Mouse (Mus musculus): ENCODE results near the gene Med13l. TPM values are rescaled to one million over a fixed set of nuclear protein-coding genes. Genes with fewer than 3 reads are reported as not detected.
"Not testable (repeated sequence)": the region's sequence is repeated elsewhere in the genome, so short reads cannot be mapped to it uniquely, and the experiment has no call there.

Med13l gene
- polyA plus RNA-seq, 1 experiment, result 9.5 TPM

GRCm38 (mm10) chr5:118646897-118647296, 86.4 kb downstream of the Med13l start:
- 28% methylated on average over 5 of the region's 5 CpGs for WGBS
- DNase-seq (ENCODE audit: low read depth, low spot score), result no peak

DNA sequence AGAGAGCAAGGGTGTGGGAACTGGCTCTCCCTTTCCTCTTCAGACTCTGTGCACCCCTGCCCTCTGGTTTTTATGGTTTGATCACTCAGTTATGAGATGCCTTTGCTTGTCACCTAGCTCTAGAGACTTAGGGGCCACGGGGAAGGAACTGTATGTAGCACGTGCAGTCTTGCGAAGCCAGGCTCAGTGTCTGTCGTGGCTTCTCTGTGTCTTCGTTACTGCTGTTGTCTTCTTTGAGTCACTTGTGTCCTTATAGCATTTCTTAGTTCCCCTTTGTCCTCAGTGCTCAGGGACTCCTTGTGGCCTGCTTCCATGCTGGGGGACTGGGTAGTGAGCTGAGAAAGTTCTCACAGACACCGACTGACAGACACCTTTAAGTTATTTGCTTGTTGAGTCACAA, 86.9 kb downstream of the Med13l start:
- no peak for DNase-seq (ENCODE audit: low read depth, low spot score)
- 24% methylated on average over 6 of the region's 6 CpGs for WGBS

DNA sequence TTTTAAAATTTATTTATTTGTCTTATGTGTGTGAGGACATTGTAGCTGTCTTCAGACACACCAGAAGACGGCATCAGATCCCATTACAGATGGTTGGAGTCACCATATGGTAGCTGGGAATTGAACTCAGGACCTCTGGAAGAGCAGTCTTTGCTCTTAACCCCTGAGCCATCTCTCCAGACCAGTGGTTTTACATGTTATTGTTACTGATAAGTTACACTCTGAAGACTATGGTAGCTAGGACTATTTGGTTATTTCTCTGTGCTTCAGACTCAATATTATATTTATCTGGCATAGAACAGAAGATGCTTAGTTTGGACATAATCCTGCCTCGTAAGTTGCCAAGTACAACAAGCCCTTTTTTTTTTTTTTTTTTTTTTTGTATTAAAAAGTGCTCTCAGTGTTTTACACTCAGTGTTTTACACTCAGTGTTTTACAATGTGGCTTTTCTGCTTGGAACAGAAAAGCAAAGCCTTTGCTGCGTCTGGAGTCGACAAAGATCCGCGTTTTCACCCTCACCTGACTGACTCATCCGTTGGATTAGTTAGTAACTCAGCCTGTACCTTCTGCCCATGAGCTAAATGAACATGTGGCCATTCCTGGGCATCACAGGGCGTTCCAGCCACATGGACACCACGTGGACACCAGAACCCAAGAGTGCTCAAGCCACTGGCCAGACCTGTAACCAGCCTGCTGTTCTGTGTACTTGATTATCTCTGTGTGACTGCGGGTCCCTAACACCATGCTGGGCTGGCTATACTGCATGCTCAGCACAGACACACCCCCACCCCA, 88.9 kb downstream of the Med13l start:
- 64% methylated on average over 10 of the region's 10 CpGs for WGBS
- DNase-seq (ENCODE audit: low read depth, low spot score), result no peak

DNA sequence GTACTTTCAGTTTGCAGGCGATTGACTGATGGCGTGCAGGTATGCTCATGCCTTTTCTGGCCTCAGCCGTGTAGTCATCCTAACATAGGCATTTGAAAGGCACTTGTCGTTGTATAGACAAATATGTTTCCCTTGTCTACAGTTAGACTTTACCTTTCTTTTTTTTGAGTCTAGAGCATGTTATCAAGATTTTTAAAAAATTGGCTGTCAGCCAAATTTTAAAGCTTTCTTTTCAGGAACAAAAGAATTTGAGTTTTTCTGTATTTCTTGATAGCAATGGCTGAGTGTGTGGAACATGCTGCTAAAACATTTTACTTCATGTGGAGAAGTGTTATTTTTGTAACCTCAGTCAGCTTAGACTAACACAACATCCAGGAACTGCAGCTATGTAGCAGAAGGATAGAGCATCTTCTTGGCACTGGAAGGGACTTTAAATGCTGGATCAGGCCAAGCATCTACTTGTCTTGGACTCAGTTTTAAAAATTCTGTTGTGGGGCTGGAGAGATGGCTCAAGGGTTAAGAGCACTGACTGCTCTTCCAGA, 89.6 kb downstream of the Med13l start:
- DNase-seq (ENCODE audit: low read depth, low spot score), result no peak
- 65% methylated on average over 4 of the region's 4 CpGs for WGBS

- DNase-seq (ENCODE audit: low read depth, low spot score), result no peak
- WGBS, result 13% methylated on average over 7 of the region's 7 CpGs
Observed at GRCm38 (mm10) chr5:118650746-118651145, 90.3 kb downstream of the Med13l start.

GRCm38 (mm10) chr5:118652611-118653010, 92.1 kb downstream of the Med13l start:
- 88% methylated on average over 8 of the region's 8 CpGs for WGBS
- no peak for DNase-seq (ENCODE audit: low read depth, low spot score)

- not testable (repeated sequence) for DNase-seq (ENCODE audit: low read depth, low spot score)
- WGBS, result 96% methylated on average over 5 of the region's 5 CpGs
Observed at GRCm38 (mm10) chr5:118653119-118653518, 92.6 kb downstream of the Med13l start.

- no peak for DNase-seq (ENCODE audit: low read depth, low spot score)
- 88% methylated on average over 11 of the region's 11 CpGs for WGBS
Observed at GRCm38 (mm10) chr5:118654599-118654998, 94.1 kb downstream of the Med13l start.

DNA sequence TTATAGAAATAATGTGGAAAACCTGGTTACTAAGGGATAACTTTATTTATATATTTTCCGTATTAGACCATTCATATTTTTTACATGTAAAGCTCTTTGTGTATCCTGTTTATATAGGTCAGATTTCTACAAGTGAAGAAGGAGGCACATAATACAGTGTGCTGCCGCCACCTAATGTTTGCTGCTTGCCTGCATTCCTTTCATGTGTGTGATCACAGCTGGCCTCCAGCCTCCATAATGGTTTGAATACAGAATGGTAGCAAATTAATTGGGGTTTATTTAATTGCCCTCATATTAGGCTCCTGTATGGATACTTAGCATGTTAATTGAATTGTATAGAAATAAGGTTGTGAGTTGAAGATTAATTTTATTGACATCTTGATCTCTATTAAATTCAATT, 94.5 kb downstream of the Med13l start:
- 57% methylated on average over 2 of the region's 2 CpGs for WGBS
- DNase-seq (ENCODE audit: low read depth, low spot score), result no peak

- WGBS, result 71% methylated on average over 7 of the region's 7 CpGs
- DNase-seq (ENCODE audit: low read depth, low spot score), result no peak
Observed at GRCm38 (mm10) chr5:118655428-118655827, 94.9 kb downstream of the Med13l start.

- WGBS, result 77% methylated on average over 6 of the region's 6 CpGs
- no peak for DNase-seq (ENCODE audit: low read depth, low spot score)
Observed at GRCm38 (mm10) chr5:118655966-118656365, 95.5 kb downstream of the Med13l start.

DNA sequence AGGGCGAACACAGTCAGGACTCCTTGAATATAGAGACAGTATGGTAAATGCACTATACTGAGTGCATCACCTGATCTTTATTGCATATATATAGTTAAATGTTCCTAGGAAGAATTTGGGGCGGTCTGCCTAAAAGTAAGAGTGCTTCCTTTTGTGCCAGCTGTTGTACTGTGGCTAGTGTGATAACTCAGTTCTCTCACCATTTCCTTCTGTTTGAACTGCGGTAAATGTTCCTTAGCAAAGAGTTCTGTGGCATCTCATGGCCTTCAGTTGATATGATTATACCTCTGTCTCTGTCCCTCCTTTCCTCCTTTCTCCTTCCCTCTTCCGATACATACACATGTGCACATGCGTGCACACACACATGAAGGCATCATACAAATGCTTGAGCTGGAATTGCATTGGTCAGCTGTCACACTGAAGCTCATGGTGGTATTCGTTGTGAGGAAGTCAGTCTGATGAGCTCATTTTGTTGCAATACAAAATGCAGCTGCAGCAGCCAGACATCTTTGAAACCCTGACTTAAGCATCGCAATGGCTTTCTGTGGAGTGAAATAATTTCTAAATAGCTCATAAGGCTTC, 97.9 kb downstream of the Med13l start:
- 67% methylated on average over 7 of the region's 7 CpGs for WGBS
- DNase-seq (ENCODE audit: low read depth, low spot score), result no peak

DNA sequence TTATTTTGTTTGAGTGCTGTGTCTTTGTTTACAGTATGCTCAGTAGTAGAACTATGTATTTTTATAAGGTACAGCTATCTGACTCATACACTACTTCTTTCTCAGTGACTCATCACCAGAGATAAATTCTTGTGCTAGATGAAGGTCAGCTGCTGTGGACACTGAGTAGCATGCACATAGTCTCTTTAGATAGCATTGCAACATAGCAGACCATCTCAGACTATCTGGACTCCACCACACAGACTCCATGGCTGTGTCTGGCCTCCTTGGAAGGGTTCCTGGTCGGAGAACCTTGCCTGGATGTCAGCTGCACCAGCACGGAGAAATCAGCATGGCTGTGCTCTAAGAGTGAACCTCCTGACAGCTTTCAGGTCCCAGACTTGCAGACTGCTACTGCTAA, 99.2 kb downstream of the Med13l start:
- DNase-seq (ENCODE audit: low read depth, low spot score), result no peak
- WGBS, result 59% methylated on average over 2 of the region's 2 CpGs

GRCm38 (mm10) chr5:118661751-118662150, 101.3 kb downstream of the Med13l start:
- no peak for DNase-seq (ENCODE audit: low read depth, low spot score)
- WGBS, result 87% methylated on average over 5 of the region's 5 CpGs

DNA sequence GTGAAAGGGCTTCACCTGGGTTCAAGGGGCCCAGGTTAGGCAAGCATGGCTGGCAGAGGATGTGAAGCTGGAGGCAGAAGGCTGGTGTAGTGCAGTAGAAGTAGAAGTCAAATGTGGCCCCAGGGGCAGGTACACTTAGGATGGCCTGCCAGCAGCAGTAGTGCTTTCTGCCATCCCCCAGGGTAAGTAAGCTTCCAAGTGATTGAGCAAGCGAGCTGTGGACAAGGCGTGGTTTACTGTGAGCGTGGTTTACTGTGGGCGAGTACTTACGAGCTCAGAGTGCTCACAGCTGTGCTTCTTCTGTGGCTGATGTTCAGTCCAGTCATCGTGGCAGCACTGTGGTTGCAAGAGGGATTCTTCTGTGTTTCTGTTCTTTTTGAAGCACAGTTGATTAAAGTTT, 103.5 kb downstream of the Med13l start:
- no peak for DNase-seq (ENCODE audit: low read depth, low spot score)
- WGBS, result 25% methylated on average over 6 of the region's 6 CpGs

DNA sequence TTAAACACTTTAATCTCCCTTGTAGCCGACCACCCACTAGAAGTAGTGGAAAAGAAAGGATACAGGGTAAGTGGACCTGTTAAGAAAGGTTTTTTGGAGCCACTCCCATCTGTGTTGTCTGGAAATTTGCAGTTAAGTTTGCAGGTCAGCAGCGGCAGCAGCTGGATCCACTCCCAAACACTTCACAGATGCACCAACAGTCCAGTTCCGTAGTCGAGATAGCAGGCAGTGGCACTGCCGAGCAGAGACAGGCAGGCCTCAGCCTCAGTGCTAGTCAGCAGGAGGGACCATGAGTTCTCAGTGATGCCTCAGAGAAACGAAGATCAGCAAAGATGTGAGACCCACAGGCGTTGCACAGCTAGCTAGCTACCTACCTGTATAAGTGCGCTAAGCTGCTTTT, 104.5 kb downstream of the Med13l start:
- 92% methylated on average over 8 of the region's 8 CpGs for WGBS
- no peak for DNase-seq (ENCODE audit: low read depth, low spot score)

- 87% methylated on average over 25 of the region's 25 CpGs for WGBS
Observed at GRCm38 (mm10) chr5:118666437-118667207, 106.1 kb downstream of the Med13l start.

DNA sequence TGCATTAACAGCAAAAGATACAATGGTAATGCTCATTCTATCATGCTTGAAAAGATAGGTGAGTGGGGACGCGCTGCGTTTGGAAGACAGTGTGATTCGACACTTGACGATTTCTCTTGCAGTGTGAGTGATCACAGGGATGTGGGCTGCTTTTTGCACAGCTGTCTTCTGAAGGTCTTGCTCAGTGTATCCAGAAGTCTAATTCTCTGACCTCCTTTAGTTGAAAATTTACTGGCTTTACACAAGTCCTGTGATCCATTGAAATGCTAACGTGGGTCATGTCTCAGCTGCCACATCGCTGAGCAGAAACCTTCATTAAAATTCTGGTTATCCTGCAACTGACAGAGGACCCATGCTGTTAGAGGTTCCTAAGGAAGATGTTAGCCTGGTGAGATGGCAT, 107.4 kb downstream of the Med13l start:
- WGBS, result 85% methylated on average over 7 of the region's 7 CpGs
- DNase-seq (ENCODE audit: low read depth, low spot score), result no peak

More at GRCm38 (mm10) chr5:118666437-118667207, 106.1 kb downstream of the Med13l start:
- no peak for DNase-seq (ENCODE audit: low read depth, low spot score)

DNA sequence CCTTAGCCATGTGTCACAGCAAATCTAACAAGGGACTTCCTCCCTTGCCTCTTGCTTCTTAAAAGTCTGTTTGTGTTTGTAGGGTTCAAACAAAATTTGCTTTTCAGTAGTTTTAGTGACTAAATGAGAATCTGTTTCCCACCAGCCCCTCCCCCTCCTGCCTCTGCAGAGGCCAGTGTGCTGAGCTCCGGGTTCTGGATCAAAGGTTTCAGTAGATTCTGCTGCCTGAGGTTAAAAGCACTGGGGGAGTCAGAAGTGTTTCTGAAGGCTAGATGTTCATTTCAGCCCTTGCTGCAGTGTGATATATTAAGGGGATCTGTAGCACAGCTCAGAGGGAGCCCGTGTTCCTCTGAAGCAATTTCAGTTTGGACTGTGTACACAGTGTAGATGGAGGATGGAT, 108.5 kb downstream of the Med13l start:
- WGBS, result 48% methylated on average over 2 of the region's 2 CpGs
- no peak for DNase-seq (ENCODE audit: low read depth, low spot score)

GRCm38 (mm10) chr5:118672111-118672510, 111.6 kb downstream of the Med13l start:
- no peak for DNase-seq (ENCODE audit: low read depth, low spot score)

Measured in large intestine, adult 2 months (tissue).